11 mouse cellular contexts compared by ENCODE assay signal in the genomic region with DNA sequence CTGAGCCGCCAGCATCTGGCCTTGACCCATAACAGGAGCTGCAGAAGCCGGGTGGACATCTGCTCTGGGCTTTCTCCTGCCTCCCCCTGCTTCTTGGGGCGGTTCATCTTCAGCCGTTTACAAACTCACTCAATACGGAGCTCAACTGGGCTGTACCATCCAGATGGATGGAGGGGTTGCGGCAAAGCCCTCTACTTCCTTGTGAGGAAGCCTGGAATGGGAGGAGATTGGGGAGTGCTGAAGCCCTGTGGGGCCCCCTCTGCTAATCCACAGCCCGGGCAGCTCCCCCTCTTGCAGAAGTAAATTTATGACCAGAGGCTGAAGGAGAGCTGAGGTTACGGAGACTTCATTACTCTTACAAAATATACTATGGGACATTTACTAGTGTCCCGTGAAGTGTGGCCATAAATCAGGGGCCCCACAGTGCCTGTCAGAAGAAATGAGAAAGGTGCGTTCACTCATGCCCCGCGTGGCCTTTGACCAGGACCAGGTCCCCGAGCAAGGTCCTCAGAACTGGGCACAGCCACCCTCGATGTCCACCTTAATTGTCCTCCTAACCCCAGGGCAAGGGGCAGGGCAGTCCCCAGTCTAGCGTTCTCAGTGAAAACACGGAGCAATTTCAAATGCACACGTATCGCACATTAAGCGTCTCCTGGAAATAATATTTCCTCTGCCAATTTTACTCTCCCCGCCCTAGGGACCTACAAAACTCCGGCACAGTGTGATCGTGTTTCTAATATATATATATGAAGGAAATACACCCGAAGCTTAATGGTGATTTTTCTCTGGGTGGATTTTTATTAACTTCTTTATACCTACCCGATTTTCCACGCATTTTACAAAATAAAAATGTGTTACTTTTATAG.
DNase-seq lines count a peak whose midpoint lies in the region; ATAC-seq and TF ChIP-seq lines count a peak whose summit lies in the region.
"Had no signal": no experiment of that assay in that cellular context is flagged by ENCODE, and none has a peak within 500 bp of the region (broad histone marks: within the 10 kb centered on the region; RNA-seq: fewer than 3 reads in every experiment).

No protein-coding gene starts in this region.

- peaks cover 22% of the 10 kb centered on the region; the same call in 1 of the 2 replicates for H3K4me1 ChIP-seq in kidney, embryonic 16.5 days (ENCODE audit: insufficient read depth, low read length)
- H3K4me1 ChIP-seq in neural tube, embryonic 13.5 days (replicated peaks) = peaks cover 22% of the 10 kb centered on the region
- H3K4me1 ChIP-seq in forebrain, embryonic 14.5 days (ENCODE audit: control insufficient read depth, insufficient read depth, low read length) = no peaks in the 10 kb centered on the region
- H3K4me1 ChIP-seq: liver, embryonic 13.5 days had no signal

- H3K27me3 ChIP-seq in kidney, embryonic 16.5 days (ENCODE audit: insufficient read depth, low read length) = 0 out of 2 replicates have a peak, but pooled peaks cover 3% of the 10 kb centered on the region
- no peaks in the 10 kb centered on the region for H3K27me3 ChIP-seq in neural tube, embryonic 13.5 days
- H3K27me3 ChIP-seq in forebrain, embryonic 14.5 days (replicated peaks; ENCODE audit: control insufficient read depth, insufficient read depth, low read length) = no peaks in the 10 kb centered on the region

- H3K4me3 ChIP-seq in kidney, embryonic 16.5 days (ENCODE audit: low read length) = peak overlapping the region; percentile 7; the same call in 1 of the 2 replicates
- H3K4me3 ChIP-seq in neural tube, embryonic 13.5 days = no peak overlapping the region
- H3K4me3 ChIP-seq in left cerebral cortex, adult 2 months = no peak overlapping the region
- no peak overlapping the region for H3K4me3 ChIP-seq in forebrain, embryonic 14.5 days (ENCODE audit: low read depth, low read length)
- H3K4me3 ChIP-seq: erythroblast, embryonic 14.5 days; liver, embryonic 13.5 days had no signal

- intact Hi-C loops in left cerebral cortex, adult 2 months (cut with DNase I) = no loop called here

- H3K9me3 ChIP-seq in kidney, embryonic 16.5 days (ENCODE audit: low read length) = no peaks in the 10 kb centered on the region
- H3K9me3 ChIP-seq in neural tube, embryonic 13.5 days = no peaks in the 10 kb centered on the region
- no peaks in the 10 kb centered on the region for H3K9me3 ChIP-seq in forebrain, embryonic 14.5 days (replicated peaks; ENCODE audit: control insufficient read depth, low read length)
- H3K9me3 ChIP-seq: liver, embryonic 13.5 days had no signal

- peak; percentile 84 for ATAC-seq in kidney, embryonic 16.5 days (ENCODE audit: low FRiP score, low TSS enrichment)
- ATAC-seq in neural tube, embryonic 13.5 days (ENCODE audit: low read depth) = peak; percentile 33
- no peak for ATAC-seq in inflammation-experienced regulatory T-cells, adult 6 months
- ATAC-seq in forebrain, embryonic 14.5 days = no peak

- H3K9ac ChIP-seq in kidney, embryonic 16.5 days (replicated peaks; ENCODE audit: low read length) = no peak overlapping the region
- no peak overlapping the region for H3K9ac ChIP-seq in neural tube, embryonic 13.5 days
- no peak overlapping the region for H3K9ac ChIP-seq in forebrain, embryonic 14.5 days (ENCODE audit: low read length)
- H3K9ac ChIP-seq: liver, embryonic 13.5 days had no signal

- 22% methylated on average over 25 of the region's 25 CpGs for WGBS in kidney, embryonic 16.5 days
- WGBS in neural tube, embryonic 13.5 days = 43% methylated on average over 25 of the region's 25 CpGs
- WGBS in forebrain, embryonic 14.5 days = 88% methylated on average over 25 of the region's 25 CpGs

- DNase-seq in adrenal gland, adult 2 months = peak; percentile 18
- DNase-seq in adrenal gland, postnatal 25 days = no peak
- peak; percentile 21 for DNase-seq in embryo, embryonic 9.5 days (ENCODE audit: extremely low spot score)
- no peak for DNase-seq in left cerebral cortex, adult 2 months (ENCODE audit: extremely low spot score in 1 of 2, low spot score in 2 of 2)
- DNase-seq in forebrain, embryonic 14.5 days (ENCODE audit: low spot score) = no peak
- DNase-seq: gastrocnemius, postnatal 25 days; liver, embryonic 13.5 days had no signal

- peak overlapping the region; percentile 44 for H3K4me2 ChIP-seq in kidney, embryonic 16.5 days (replicated peaks; ENCODE audit: low read depth, low read length)
- H3K4me2 ChIP-seq in neural tube, embryonic 13.5 days = peak overlapping the region; percentile 28
- H3K4me2 ChIP-seq in forebrain, embryonic 14.5 days (ENCODE audit: low read length) = no peak overlapping the region
- H3K4me2 ChIP-seq: liver, embryonic 13.5 days had no signal

- TF ChIP-seq CTCF in left cerebral cortex, adult 2 months (IDR thresholded peaks at IDR 0.05) = no peak

- H3K27ac ChIP-seq in kidney, embryonic 16.5 days (ENCODE audit: low read length) = no peak overlapping the region
- H3K27ac ChIP-seq in neural tube, embryonic 13.5 days (replicated peaks) = no peak overlapping the region; the same call in 1 of the 2 replicates
- H3K27ac ChIP-seq in left cerebral cortex, adult 2 months = no peak overlapping the region
- no peak overlapping the region for H3K27ac ChIP-seq in forebrain, embryonic 14.5 days (ENCODE audit: low read depth, low read length)
- H3K27ac ChIP-seq: liver, embryonic 13.5 days had no signal

- no peaks in the 10 kb centered on the region for H3K36me3 ChIP-seq in kidney, embryonic 16.5 days (ENCODE audit: insufficient read depth, low read length)
- no peaks in the 10 kb centered on the region for H3K36me3 ChIP-seq in neural tube, embryonic 13.5 days
- no peaks in the 10 kb centered on the region for H3K36me3 ChIP-seq in forebrain, embryonic 14.5 days (ENCODE audit: control insufficient read depth, insufficient read depth, low read length)
- H3K36me3 ChIP-seq: liver, embryonic 13.5 days had no signal

Comparison
In these comparisons a context has a peak if more than half of its experiments do, and no peak if none do; other contexts are left out.
1. DNase-seq: peak in adrenal gland, adult 2 months (single experiment) and embryo, embryonic 9.5 days (single experiment); none in adrenal gland, postnatal 25 days (single experiment), left cerebral cortex, adult 2 months (0 of 2) and forebrain, embryonic 14.5 days (single experiment).
2. ATAC-seq: peak in kidney, embryonic 16.5 days (single experiment) and neural tube, embryonic 13.5 days (single experiment); none in inflammation-experienced regulatory T-cells, adult 6 months (single experiment) and forebrain, embryonic 14.5 days (single experiment).